Mouse (Mus musculus): ENCODE measurements around the gene Mvd.

GRCm38 (mm10) chr8:122451161-122451703, 8.0 kb upstream of the Mvd start:
- no peak for TF ChIP-seq CTCF (IDR thresholded peaks at IDR 0.05; ENCODE audit: extremely low read depth, insufficient read length, insufficient replicate concordance, low read depth, low read length)
- no peak for TF ChIP-seq POLR2A (IDR thresholded peaks at IDR 0.05; ENCODE audit: low read depth, low read length)

Data from small intestine, adult 2 months (tissue).